Mouse (Mus musculus) cerebellum, postnatal 14 days (tissue): ENCODE results near the gene Umps.

ENCODE experiments used
- DNase-seq, 2 experiments: peaks; one replicate each; pipeline ENCODE4 v3.0.0; 2021; ENCODE audit warnings: mixed read lengths in 2 of 2

The Umps gene

GRCm38 (mm10) chr16:33953008-33953407, 13.8 kb downstream of the Umps start:
- DNase-seq, result no peak

DNA sequence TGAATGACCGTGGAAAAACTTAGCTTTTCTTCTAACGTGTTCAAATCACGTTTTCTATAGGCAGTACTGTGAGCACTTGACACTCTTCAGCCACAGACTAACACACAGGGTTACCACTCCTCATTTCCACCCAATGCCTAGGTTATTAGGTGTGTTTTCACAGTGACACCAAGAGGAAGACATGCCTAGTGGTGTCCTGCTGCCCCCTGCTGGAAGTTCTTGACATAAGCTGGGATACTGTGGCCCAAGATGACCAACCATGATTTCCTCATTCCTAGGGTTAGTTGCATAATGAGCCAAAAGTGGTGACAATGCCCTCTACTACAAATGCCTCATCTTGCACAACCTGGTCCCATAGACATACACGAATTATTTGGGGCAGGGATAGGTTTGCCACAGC, 16.0 kb downstream of the Umps start:
- DNase-seq, result peak; percentile 94 to 96

DNA sequence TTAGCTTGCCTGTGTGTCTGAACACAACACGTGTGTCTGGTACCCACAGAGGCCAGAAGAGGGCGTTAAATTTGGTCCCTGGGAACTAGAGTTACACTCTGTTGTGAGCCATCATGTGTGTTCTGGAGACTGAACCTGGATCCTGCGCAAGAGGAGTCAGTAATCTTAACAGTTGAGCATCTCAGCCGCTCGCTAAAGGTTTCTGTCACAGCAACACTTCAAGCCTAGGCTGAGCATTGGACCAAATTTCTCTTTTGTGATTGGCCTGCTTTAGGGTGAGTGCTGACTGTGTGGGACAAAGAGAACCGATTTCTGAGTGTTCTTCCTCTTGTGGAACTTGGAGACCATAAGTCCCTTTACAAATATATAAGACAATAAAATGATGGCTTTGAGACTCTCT, 16.5 kb downstream of the Umps start:
- DNase-seq, result peak in 1 of 2 experiments; percentile 33

DNA sequence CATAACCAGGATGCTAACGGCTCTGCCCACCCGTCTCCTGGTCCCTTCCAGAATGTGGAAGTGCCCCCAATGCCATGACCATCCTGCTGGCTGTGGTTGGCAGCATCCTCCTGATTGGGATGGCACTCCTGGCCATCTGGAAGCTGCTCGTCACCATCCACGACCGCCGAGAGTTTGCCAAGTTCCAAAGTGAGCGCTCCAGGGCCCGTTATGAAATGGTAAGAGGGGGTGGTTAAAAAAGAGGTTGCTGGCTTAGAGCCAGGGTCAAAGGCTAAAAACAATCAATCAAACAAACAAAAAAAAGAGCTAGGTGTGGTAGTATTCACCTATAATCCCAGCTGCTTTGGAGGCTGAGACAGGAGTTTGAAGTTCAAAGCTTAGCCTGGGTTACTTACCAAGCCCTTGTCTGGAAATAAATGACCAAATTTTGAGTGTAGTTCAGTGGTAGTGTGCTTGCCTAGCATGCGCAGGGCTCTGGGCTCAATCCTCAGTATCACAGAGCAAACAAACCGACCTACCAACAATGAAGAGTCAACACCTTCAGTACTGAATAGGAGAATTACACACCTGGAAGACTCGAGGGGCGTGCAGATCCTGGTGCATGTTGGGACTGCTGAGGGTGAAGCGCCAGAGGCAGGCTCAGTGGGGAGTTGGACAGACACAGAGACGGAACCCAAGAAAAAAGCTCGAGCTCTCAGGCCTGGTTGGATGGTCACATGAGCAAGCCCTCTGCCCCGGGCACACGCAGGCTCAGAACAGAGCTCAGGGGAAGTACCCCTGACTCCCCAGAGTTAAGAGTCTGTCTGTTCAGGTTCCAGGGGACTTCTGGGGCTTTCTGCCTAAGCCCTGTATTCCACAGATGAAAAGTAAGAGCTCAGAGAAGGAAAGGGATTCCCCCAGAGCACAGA, 18.9 kb downstream of the Umps start:
- peak; percentile 47 to 49 for DNase-seq

DNA sequence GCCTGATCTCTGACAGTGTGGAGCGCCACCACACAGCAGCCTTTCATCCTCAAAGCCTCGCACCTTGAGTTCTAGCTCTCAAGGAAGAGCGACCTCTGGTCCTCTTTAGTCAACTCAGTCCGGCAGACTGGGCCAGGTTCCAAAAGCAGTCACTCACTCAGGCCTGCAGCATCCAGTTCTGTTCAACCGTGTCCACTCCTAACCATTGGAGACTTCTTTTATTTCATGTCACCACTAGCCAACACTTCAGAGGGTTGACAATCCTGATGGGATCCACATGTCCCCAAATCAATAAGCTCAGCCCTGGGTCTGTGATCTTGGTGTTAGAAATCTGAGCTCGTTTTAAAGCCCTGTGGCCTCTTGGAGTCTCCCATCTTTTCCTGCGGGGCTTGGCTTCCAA, 20.8 kb downstream of the Umps start:
- no peak for DNase-seq

GRCm38 (mm10) chr16:33944772-33945171, 22.1 kb downstream of the Umps start:
- no peak for DNase-seq

DNA sequence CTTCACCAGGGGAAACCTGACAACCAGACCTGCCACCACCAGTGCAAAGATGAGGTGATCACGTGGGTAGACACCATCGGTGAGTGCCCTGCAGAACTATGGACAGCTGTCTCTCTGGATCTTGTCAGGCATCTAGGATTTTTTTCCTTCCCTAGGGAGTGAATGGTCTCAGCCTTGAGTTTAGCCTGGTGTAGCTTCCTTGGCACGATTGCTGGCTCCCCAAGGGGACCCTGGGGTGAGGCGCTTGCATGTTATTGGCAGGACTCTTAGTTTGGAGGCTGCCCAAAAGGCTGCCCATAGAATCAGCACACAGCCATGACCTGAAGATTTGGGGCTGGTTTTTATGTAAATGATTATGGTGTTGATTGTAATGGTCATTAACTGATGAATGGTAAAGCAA, 22.7 kb downstream of the Umps start:
- DNase-seq, result peak; percentile 67 to 80

GRCm38 (mm10) chr16:33943388-33943787, 23.4 kb downstream of the Umps start:
- no peak for DNase-seq

GRCm38 (mm10) chr16:33942341-33942740, 24.5 kb downstream of the Umps start:
- DNase-seq, result peak; percentile 35 to 66

DNA sequence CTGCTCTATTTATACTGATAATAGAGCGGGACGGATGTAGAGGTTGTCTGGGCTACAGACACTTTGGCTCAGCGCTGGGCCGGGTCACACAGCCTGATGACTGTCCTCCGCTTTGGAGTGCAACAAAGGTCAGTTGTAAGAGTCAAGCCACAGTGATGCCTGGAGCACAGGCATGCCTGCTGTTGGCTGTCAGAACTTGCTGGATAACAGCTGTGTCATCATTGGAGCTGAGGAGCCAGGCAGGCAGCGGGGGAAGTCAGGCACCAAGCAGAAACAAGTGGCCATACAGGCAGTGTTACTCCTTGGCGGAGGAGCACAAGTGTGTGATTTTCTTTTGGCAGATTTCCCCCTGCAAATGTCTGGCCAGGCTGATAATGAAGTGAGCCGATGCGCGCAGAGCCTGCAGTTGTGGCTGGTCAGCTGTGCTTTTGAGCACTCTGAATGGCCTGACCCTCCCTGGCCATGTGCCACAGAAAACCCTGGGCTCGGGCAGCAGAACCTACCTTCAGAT, 25.5 kb downstream of the Umps start:
- DNase-seq, result peak; percentile 65 to 67

GRCm38 (mm10) chr16:33940095-33940494, 26.7 kb downstream of the Umps start:
- DNase-seq, result peak; percentile 58 to 74

DNA sequence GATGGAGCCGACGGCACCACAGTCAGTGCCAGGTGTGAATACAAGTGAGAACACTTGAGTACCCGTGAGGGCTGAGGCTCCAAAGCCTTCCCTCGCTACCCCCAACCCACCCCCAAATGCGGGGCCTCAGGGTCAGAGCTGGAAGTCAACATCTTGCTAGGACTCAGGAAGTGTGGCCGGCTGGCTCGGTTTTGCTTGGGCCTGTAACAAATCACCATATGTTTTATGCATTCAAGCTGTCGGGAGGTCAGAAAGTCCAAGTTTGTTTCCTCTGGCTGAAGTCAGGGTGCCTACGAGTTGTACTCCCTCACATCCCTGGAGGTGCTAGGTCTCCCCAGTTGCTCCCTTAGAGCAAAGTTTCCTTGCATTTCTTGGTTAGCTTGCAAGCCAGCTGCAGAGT, 27.2 kb downstream of the Umps start:
- no peak for DNase-seq

- no peak for DNase-seq
These were observed 27.7 kb downstream of the Umps start for GRCm38 (mm10) chr16:33939133-33939531.

GRCm38 (mm10) chr16:33938311-33939132, 28.3 kb downstream of the Umps start:
- DNase-seq, result peak in 1 of 2 experiments; percentile 50

GRCm38 (mm10) chr16:33937567-33937966, 29.3 kb downstream of the Umps start:
- peak; percentile 85 to 90 for DNase-seq

DNA sequence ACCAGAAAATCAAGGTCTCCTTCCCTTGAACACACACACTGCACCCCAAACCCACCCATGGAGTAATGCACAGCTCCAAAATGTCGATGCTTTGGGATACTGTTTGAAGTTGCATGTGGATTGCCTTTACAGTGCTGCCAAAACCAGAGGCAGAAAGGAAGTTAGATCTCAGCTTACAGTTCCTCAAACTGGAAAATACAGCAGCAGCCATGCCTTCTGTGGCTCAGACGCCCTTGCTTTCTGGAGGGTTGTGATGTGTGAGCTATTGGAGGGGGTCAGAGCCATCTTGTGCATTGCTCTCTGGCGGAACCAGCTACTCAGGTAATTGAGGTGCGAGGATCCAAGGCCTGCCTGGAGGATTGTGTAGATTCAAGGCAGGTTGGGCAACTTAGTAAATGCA, 30.0 kb downstream of the Umps start:
- DNase-seq, result no peak

DNA sequence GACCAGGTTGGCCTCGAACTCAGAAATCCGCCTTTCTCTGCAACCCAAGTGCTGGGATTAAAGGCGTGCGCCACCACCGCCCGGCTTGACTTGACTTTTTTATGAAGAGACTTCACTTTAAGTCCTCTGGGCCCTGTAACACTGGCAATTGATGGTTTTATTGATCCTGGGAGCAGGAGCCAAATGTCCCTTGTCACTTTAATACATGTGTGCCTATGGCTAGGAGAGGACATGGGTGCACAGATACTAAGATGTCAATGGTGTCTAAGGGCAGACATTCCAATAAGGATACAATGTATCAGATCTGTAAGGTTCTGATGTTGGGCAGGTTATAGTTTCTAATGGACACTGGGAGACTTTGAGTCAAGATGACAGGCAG, 31.4 kb downstream of the Umps start:
- no peak for DNase-seq

- peak; percentile 38 to 41 for DNase-seq
These were observed 32.0 kb downstream of the Umps start for GRCm38 (mm10) chr16:33934701-33935406.

DNA sequence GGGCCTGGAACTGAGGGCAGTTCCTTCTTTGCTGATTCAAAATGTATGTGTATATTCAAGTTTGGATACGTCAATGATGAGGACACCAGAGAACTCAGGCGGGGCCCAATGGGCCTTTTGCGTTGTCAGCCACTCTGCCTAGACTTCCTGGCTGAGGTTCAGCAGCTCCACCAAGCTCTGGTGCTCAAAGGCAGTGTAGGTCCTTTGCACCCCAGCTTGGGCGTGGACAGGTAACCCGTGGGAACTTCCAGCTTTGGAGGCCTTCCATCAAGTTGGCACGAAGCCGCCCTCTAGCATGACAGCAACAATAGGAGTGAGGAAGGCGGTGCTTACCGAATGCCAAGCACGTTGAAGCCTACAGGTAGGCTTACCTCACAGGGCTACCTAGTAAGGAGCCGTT, 33.4 kb downstream of the Umps start:
- DNase-seq, result no peak

DNA sequence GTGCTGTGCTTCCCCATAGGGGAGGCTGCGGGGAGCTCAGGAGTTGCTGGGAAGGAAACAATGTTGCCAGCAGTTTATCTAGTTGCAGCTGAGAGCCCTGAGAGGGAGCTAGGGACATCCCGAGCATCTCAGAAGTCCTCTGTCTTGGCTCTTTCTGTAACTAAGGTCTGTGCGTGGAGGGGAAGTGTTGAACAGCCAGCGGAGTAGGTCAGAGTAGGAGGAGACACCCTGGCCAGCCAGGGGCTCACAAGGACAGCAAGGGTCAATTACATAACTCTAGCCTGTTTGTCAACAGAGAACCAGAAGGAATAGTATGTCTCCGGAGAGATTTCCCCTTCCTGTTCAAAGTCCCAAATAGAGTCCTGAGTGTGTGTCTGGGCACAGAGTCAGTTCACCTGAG, 34.7 kb downstream of the Umps start:
- DNase-seq, result no peak

GRCm38 (mm10) chr16:33931682-33932081, 35.2 kb downstream of the Umps start:
- DNase-seq, result peak in 1 of 2 experiments; percentile 31

GRCm38 (mm10) chr16:33930785-33931184, 36.1 kb downstream of the Umps start:
- DNase-seq, result no peak
